Mouse (Mus musculus): ENCODE results near the gene Cnmd. TPM values are rescaled to one million over a fixed set of nuclear protein-coding genes. Genes with fewer than 3 reads are reported as not detected.

The Cnmd gene
- total and polyA plus RNA-seq, 3 experiments, result not detected

DNA sequence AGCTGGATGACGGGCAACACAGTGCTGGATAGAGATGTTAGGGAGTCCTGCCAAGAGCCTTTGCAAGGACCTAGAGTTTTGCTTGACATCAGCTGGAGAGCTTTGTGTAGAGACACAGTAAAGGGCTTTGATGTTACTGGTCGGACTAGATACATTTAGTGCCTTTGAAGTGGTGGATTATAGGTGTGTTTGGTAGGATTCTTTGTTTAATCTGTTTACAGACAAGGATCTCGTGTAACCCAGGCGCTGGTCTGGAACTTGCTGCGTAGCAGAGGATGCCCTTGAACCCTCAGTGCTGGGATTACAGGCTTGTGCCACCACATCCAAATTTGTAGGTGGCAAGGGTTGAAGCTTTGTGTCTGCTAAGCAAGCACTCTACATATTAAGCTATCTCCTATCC lies 67.9 kb downstream of the Cnmd start:
- in situ Hi-C loops (cut with MboI; ENCODE audit: low pct_ligation_motif_present, low pct_unique_long_range_greater_than_20kb, low sequenced_read_pairs) (no loop called here), dilution Hi-C loops (cut with MboI; ENCODE audit: extremely low pct_ligation_motif_present, extremely low pct_unique_long_range_greater_than_20kb, low sequenced_read_pairs) (no loop called here)
- peaks cover 37% of the 10 kb centered on the region for H3K79me2 ChIP-seq (replicated peaks; ENCODE audit: control insufficient read depth, extremely low read depth, insufficient read depth, poor library complexity, severe bottlenecking)

DNA sequence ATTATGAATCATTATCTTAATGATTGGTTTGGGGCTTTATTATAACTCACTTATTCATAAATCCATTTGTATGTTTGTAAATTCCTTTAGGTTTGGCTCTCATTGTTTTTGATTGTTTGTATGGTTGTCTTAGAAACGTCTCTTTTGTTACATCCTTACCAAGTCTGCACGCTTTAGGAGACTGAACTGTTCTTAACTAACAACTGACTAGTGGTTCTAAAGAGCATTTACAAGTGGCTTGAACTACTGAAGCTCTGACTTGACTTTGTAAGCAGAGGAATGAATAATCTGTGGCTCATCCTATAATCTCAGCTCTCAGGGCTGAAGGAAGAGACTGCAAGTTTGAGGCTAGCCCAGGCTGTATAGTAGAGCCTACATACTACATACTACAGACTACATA lies 70.4 kb downstream of the Cnmd start:
- in situ Hi-C loops (cut with MboI; ENCODE audit: low pct_ligation_motif_present, low pct_unique_long_range_greater_than_20kb, low sequenced_read_pairs), result no loop called here
- TF ChIP-seq MAX (IDR thresholded peaks at IDR 0.05; ENCODE audit: low read length), result no peak
- TF ChIP-seq POLR2AphosphoS2 (IDR thresholded peaks at IDR 0.05; ENCODE audit: low read depth, low read length), result no peak
- TF ChIP-seq JUN (IDR thresholded peaks at IDR 0.05; ENCODE audit: insufficient read depth, low read depth, low read length), result no peak
- TF ChIP-seq MAFK (IDR thresholded peaks at IDR 0.05; ENCODE audit: insufficient replicate concordance, low read length), result no peak
- TF ChIP-seq ZMIZ1 (IDR thresholded peaks at IDR 0.05; ENCODE audit: low read depth, low read length), result no peak
- TF ChIP-seq GABPA (IDR thresholded peaks at IDR 0.05; ENCODE audit: insufficient replicate concordance, low read depth, low read length), result no peak
- no peak for TF ChIP-seq JUND (conservative IDR thresholded peaks at IDR 0.05; ENCODE audit: low read depth, low read length)
- TF ChIP-seq BHLHE40 (IDR thresholded peaks at IDR 0.05; ENCODE audit: low read depth, low read length), result no peak
- no peak for TF ChIP-seq MYC (IDR thresholded peaks at IDR 0.05; ENCODE audit: low read depth, low read length)
- TF ChIP-seq USF2 (conservative IDR thresholded peaks at IDR 0.05; ENCODE audit: low read depth, low read length), result no peak
- TF ChIP-seq POLR2A (IDR thresholded peaks at IDR 0.05; ENCODE audit: low read depth, low read length), result no peak
- no peak for TF ChIP-seq TCF12 (IDR thresholded peaks at IDR 0.05; ENCODE audit: low read depth, low read length)
- TF ChIP-seq ZNF384 (IDR thresholded peaks at IDR 0.05; ENCODE audit: low read depth, low read length), result no peak
- TF ChIP-seq CHD2 (IDR thresholded peaks at IDR 0.05; ENCODE audit: low read length), result no peak
- TF ChIP-seq ETS1 (conservative IDR thresholded peaks at IDR 0.05; ENCODE audit: low read depth, low read length), result no peak
- no peak for TF ChIP-seq MEF2A (IDR thresholded peaks at IDR 0.05; ENCODE audit: borderline replicate concordance, low read depth, low read length)
- TF ChIP-seq ELF1 (IDR thresholded peaks at IDR 0.05; ENCODE audit: low read depth, low read length), result no peak
- no peak for DNase-seq (ENCODE audit: extremely low read depth)
- H3K4me2 ChIP-seq (ENCODE audit: insufficient read depth, low read depth, poor library complexity, severe bottlenecking), result no peak overlapping the region
- dilution Hi-C loops (cut with MboI; ENCODE audit: extremely low pct_ligation_motif_present, extremely low pct_unique_long_range_greater_than_20kb, low sequenced_read_pairs), result no loop called here
- no peaks in the 10 kb centered on the region for H3K9me3 ChIP-seq (replicated peaks; ENCODE audit: low read length)
- no peak overlapping the region for H3K9ac ChIP-seq (ENCODE audit: insufficient read depth, low read depth)
- peaks cover 51% of the 10 kb centered on the region for H3K79me2 ChIP-seq (replicated peaks; ENCODE audit: control insufficient read depth, extremely low read depth, insufficient read depth, poor library complexity, severe bottlenecking)
- H3K27ac ChIP-seq (ENCODE audit: insufficient read depth, low read depth), result no peak overlapping the region
- no peaks in the 10 kb centered on the region for H3K27me3 ChIP-seq (replicated peaks)
- H3K36me3 ChIP-seq (replicated peaks in 1 of 2; ENCODE audit: control insufficient read depth in 1 of 2, insufficient read depth in 1 of 2, low read length in 1 of 2), result peaks cover 23 to 48% of the 10 kb centered on the region in 2 experiments
- peaks cover 4 to 39% of the 10 kb centered on the region in 2 experiments; a peak in 3 of 4 replicates for H3K4me1 ChIP-seq (ENCODE audit: control insufficient read depth in 1 of 2, insufficient read depth in 2 of 2)
- no peak overlapping the region for H3K4me3 ChIP-seq (replicated peaks in 1 of 3; ENCODE audit: low read depth in 2 of 3, low read length in 2 of 3, poor library complexity in 1 of 3)

More for the DNA sequence above, 67.9 kb downstream of the Cnmd start:
- no peak overlapping the region for H3K9ac ChIP-seq (ENCODE audit: insufficient read depth, low read depth)
- no peak for DNase-seq (ENCODE audit: extremely low read depth)
- H3K27me3 ChIP-seq (replicated peaks), result no peaks in the 10 kb centered on the region
- no peak overlapping the region for H3K27ac ChIP-seq (ENCODE audit: insufficient read depth, low read depth)
- H3K9me3 ChIP-seq (replicated peaks; ENCODE audit: low read length), result no peaks in the 10 kb centered on the region
- H3K36me3 ChIP-seq (replicated peaks in 1 of 2; ENCODE audit: control insufficient read depth in 1 of 2, insufficient read depth in 1 of 2, low read length in 1 of 2), result peaks cover 33 to 66% of the 10 kb centered on the region in 2 experiments
- peaks cover 4 to 32% of the 10 kb centered on the region in 2 experiments; a peak in 3 of 4 replicates for H3K4me1 ChIP-seq (ENCODE audit: control insufficient read depth in 1 of 2, insufficient read depth in 2 of 2)
- TF ChIP-seq CTCF (conservative IDR thresholded peaks at IDR 0.05 in 1 of 2, IDR thresholded peaks at IDR 0.05 in 1 of 2; ENCODE audit: low read depth in 2 of 2, low read length in 2 of 2) (no peak), NRF1 (IDR thresholded peaks at IDR 0.05; ENCODE audit: low read depth, low read length) (no peak), MXI1 (IDR thresholded peaks at IDR 0.05; ENCODE audit: low read depth, low read length) (no peak), ZC3H11A (IDR thresholded peaks at IDR 0.05; ENCODE audit: low read depth, low read length) (no peak), SMC3 (IDR thresholded peaks at IDR 0.05; ENCODE audit: low read depth, low read length) (no peak), CHD2 (IDR thresholded peaks at IDR 0.05; ENCODE audit: low read length) (no peak), ZNF384 (IDR thresholded peaks at IDR 0.05; ENCODE audit: low read depth, low read length) (no peak), ZMIZ1 (IDR thresholded peaks at IDR 0.05; ENCODE audit: low read depth, low read length) (no peak), KAT2A (IDR thresholded peaks at IDR 0.05; ENCODE audit: insufficient replicate concordance, low read length) (no peak), RCOR1 (conservative IDR thresholded peaks at IDR 0.05; ENCODE audit: low read depth, low read length) (no peak), UBTF (IDR thresholded peaks at IDR 0.05; ENCODE audit: low read depth, low read length) (no peak)
- H3K4me2 ChIP-seq (ENCODE audit: insufficient read depth, low read depth, poor library complexity, severe bottlenecking), result no peak overlapping the region
- no peak overlapping the region for H3K4me3 ChIP-seq (replicated peaks in 1 of 3; ENCODE audit: low read depth in 2 of 3, low read length in 2 of 3, poor library complexity in 1 of 3)
